Mouse (Mus musculus) lung, postnatal 36 days (tissue): ENCODE measurements around the gene Kcp.

ENCODE experiments used
- DNase-seq: peaks from one replicate; pipeline ENCODE4 v3.0.0; 2022; ENCODE audit warnings: mixed read lengths

Kcp gene

DNA sequence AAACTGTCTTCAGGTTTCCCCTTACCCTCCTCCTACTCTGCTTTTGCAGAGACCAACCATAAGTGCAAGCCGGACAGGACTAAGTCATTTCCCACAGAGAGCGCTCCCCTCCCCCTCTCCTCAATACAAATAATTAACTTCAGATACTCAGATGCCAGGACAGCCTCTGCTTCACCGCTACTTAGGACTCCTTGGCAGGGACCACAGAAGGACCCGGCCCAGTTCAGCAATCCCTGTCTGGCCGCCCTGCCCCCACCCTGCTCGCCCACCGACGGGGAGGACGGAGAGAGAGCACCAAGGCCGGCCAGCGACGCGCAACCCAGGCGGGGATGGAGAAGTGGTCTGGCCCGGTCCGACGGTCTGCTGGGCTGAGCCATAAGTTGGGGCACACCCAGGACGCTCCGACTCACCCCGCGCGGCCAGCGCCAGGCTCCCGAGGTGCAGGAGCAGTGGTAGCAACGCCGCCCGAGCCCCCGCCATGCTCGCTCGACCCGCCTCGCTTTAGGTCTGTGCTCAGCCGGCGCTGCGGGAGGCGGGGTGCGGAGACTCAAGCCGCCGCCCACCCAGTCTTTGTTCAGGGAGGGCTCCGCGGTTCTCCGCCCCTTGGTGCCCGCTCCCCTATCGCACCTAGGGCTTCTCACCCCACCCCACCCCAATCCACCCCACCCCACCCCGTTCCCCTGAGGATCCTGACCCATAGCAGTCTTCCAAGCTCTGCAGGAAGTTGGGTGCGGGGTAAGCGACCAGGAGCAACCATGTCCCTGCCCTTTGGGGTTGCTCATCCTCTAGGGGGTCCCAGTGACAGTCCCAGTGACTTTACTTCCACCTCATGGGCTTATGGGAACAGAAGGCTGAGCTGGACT, at the start of gene Kcp:
Gene Kcp, minus strand, starts transcription at position 506 of the 863 bp plus-strand sequence.
- no peak for DNase-seq

DNA sequence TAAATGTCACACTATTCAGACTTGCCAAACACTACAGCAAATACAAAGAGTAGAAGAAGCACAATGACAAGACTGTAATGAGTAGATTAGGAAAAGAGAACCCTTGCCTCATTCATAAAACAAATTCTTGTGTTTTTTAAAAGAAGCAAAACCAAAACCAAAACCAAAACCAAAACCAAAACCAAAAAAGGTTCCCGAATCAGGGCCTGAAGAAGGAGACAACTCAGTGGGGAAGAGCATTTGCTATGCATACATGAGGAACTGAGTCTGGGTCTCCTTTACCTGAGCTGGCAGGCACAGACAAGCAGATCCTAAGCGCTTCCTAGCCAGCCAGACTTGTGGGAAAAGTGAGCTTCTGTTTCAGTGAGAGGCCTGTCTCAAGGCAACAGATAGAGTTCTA, 49.4 kb upstream of the Kcp start:
- no peak for DNase-seq

DNA sequence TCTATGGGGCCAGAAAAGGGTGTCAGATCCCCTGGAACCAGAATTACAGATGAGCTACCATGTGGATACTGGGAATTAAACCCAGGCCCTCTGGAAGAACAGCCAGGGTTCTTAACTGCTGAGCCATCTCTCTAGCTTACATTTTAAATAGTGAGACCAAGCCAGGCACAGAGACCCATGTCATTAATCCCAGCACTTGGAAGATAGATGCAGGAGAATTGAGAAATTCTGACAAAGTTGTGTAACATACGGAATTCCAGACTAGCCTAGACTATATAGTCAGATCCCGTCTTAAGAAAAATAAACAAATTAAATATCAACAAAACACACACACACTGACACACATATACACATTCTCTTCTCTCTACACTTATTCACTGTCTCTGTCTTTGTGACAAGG, 44.8 kb upstream of the Kcp start:
- DNase-seq = no peak

DNA sequence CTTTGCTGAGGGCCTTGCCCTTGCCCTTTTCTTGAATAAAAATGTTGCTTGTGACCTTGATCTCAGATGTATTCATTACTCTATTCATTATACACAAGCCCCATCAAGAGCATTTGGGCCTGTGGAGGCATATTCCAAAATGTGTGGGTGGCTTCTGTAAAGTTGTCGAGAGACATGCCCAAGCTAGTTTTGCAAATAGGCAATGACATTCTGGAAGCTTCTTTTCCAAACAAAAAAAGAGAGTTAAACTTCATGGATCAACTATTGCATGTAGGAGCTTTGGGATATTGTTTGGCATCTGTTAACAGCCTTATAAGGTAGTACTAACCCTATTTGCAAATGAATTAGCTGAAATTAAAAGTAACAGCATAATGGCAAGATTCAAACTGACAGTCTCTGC, 40.3 kb upstream of the Kcp start:
- DNase-seq = no peak

DNA sequence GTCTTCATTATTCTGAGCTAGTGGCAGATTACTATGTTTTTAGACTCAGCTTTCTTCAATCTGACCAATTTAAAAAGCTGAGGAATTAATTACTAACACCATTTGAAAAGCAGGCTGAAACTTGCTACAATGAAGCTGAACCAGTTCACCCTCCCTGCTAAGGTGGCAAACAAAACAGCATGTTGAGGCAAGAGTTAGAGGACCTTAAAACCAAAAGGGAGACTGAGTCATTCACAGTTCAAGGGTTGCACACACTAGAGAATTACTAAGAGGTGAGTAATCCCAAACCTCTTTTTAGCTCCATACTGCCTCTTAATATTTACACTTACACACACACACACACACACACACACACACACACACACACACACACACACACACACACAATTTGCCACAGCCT, 39.8 kb upstream of the Kcp start:
- no peak for DNase-seq

DNA sequence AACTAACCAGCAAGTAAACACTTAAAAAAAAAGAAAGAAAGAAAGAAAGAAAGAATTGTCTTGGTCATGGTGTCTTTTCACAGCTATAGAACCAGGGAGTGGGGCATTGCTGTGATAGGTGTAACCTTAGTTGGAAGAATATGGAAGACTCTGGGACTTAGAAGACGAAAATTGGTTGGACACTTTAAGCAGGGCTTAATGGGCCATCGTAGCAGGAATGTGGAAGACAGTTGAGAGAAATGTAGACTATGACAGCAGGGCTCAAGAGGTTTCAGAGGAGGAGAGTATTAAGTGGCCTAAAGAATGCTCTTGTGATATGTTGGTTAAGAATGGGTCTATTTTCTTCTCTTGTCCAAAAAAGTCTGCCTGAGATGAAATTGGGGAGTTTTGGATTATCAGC, 37.9 kb upstream of the Kcp start:
- no peak for DNase-seq

DNA sequence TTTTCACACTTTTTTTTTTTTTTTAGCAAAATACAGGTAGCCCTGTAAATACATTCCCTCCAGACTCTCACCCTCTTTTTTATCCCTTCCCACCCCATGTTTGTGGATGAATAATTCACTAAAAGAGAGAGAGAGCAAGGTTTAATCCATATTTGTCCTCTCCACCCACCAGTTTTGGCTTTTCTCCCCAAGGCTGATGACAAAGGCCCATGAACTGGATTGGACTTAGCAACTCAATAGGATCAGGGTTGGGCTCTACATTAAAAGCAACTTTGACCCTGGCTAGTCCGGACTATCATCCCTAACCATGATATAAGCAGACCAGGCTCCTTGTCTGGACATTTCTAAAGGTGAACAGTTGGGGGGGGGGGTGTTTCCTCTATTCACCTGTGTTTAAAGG, 33.2 kb upstream of the Kcp start:
- no peak for DNase-seq

DNA sequence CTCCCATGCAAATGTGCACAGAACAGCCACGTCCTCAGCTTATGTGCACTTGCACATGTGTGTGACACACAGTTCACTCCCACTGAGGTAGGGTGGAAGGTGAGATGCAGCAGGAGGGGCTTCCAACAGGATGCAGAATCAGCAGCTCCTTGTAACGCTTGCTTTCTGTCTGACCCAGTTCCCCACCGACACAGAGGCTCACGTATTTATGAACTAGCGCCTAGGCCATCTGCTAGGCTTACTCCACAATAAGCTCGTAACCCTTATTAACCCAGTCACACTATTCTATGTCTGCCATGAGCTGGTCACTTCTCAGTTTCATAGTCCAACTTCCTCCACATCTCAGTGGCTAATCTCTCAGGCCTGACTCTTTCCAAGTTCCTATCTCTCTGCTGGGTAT, 32.5 kb upstream of the Kcp start:
- no peak for DNase-seq

DNA sequence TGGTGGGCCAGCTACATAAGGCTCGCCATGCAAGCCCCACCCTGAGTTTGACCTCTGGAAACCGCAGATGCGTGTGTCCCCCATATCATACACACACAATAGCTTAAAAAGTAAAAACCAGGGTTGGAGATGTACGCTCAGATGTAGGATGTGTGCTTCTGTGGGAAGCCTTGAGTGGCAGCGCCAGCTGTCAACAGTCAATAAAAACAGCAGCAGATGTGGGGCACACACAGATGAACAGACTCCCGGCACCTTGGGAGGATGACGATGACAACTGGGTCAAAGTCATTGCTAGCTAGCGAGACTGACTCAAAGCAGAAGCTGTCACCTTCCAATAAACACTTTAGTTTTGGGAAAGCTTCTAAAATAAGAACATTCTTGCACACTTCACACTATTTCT, 31.8 kb upstream of the Kcp start:
- no peak for DNase-seq

DNA sequence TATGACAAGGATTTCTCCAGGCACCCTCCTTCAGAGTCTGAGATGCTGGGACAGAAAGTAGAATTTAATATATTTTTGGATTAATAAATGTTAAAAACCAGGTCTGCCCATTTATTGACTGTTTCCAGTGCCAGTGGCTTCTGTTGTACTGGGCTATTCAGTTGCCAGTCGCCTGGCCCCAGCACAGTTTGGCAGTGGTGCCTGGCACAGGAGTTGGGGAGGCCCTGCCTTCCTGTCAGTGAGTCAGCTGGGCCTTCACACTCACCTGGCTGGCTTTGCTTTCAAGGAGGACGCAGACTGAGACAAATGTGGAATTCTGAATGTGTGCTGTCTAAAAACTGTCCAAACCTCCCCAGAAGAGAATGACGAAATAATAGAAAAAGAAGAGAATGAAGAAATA, 29.5 kb upstream of the Kcp start:
- no peak for DNase-seq

DNA sequence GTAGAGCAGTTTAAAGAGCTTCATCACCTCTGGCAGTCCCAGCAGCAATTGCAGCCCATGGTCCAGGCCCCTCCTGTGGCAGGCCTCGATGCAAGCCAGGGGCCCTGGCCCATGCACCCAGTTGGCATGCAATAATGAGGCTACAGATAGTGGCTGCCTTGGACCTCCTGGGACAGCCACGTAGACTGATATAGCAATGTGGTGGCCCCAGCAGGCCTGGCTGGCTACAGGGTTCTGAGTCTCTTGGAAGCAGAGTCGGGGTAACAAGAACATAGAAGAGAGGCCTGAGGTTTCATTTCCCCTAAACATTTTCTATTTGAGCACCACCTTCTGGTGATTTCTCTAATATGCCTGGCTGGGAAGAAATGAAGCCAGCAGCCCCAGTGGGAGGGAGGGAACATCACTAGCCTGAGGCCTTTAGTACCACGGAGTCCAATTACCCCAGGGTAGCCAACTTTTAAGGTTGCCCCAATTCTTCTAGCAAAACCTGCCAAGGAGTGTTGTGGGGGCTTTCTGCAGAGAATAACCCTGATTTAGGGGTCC, 29.0 kb upstream of the Kcp start:
- DNase-seq = peak; percentile 52

DNA sequence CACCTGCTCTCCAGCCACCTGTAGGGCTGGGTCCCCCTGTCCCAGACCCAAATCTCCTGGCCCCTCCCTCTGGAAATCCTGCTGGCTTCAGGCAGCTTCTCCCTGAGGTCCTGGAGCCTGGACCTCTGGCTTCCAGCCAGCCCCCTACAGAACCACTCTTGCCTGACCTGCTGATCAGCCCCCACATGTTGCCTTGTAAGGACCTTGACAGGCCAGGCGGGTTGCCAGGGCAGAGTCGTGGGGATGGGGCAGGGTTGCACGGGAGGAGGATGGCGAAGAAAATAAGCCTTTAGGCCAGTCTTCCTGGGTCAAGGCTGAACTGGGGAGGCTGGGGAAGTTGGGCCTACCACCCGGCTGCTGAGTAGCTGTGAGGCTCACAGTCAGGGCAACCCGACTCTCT, 27.6 kb upstream of the Kcp start:
- DNase-seq = peak; percentile 14

DNA sequence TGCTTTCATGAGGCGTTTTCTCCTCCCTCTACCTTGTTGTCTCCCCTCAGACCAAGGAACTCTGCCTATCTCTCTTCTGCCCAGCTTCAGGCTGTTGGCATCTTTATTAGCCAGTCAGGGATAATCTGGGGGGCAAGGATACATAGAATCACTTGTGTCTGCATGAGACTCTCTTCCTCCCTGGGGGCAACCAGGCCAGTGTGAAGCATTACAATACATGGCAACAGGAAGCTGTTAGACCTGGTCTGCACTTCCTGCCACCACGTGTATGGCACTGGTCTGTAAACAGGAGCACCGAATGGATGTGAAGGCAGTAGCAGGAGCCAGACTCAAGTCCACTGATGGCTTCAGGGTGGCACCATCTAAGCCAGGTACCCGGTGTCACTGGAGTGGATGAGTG, 22.3 kb upstream of the Kcp start:
- DNase-seq = no peak

DNA sequence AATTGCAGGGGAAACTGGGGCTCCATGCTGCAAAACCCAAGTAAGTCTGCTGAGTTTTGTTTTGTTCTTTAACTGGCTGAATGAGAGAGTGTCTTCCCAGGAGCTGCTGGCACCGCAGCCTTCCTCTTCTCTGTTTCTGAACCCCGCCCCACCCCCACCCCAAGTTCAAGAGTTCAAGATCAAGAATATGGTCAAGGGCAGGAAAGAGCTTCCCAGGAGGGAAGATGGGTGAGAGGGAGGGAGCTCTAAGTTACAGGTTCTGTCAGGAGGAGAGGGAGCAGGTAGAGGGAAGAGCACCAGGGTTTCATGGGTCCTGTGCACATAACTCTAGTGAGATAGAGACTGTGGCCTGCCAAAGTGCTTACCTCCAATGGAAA, 21.7 kb upstream of the Kcp start:
- DNase-seq = no peak

DNA sequence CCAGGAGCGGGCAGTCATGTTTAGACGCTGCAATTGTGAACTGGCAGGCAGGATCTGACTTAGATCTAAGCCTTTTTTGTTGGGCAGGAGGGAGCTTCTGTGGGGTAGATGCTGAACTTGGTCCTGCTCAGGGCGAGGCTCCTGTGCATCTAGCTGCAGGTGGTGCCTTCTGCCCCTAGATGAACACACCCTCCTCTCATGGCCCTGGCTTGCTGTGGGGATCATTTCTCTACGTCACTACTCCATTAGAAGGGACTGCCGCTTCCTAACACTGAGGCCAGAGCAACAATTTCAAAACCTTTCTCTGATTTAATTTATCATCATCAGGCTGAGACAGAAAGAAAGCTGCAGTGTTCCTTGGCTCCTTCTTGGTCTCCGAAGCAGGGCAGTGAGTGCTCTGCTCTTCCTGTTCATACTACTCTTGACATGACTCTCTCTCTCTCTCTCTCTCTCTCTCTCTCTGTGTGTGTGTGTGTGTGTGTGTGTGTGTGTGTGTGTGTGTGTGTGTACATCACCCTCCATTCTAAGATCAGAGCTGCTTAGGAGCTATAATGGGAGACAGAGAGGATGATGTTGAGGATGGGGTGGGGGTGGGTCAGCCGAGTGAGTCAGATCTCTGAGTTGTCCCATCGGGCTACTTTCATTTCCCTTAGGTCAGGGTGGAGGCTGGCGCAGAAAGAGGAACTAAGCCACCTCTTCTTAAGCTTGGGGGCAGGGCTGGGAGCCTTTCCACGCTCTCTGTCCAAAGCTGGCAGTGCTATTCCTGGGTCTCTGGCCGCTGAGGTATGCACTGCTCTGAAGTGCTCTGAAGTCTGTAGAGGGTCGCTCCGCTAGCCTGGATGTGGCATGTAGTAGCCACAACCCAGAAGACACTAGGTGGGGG, 21.1 kb upstream of the Kcp start:
- DNase-seq = peak; percentile 53

DNA sequence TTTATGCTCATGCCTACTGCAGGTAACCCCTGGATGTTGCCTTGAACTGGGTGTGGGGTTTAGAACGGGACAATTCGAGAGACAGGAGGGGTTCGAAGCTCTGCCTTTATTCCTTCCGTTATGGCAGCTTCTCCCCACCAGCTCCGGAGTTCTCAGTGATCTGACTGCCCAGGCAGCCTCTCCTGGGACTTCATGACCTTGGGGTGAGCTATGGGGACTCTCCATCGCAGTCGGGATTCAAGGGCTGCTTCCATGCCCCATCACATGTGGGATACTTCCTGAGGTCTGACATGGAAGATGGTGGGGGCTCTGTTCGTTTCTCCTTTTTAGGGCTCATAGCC, 20.4 kb upstream of the Kcp start:
- DNase-seq = no peak

DNA sequence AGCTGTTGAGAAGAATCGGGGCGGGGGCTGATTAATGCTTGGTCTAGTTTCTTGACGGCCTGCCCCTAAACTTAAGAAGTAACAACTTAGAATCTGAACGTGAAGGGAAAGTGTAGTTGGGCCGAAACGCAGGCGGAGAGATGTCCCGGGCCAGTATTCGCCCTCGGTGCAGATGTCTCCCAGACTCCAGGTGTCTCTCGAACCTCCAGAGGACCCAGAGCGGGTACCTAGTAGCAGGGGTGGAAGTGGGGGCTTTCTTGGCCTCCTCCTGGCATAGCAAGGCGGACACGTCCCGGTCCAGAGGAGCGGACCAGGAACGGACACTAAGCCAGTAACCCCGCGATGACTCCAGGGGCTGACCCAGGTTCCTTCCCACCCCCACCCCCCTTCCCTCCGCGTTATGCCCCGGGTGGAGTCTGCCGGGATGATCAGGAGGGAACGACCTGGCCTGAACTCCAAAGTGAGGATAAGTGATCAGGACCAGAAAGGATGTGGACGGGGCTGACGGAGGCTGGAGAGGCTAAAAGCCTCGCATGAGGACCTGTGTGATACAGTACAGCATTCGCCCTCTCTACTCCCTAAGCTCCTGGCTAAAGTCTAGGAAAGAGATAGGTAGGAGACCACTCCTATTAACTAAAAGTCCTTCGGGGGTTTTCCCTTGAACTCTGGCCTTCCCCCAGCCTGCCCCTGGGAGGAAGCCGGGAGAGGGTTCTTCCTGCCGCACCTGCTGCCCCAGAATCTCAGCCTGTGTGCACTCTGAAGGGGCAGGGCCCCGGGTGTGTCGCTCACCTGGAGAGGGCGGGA, 19.8 kb upstream of the Kcp start:
- DNase-seq = peak; percentile 27

DNA sequence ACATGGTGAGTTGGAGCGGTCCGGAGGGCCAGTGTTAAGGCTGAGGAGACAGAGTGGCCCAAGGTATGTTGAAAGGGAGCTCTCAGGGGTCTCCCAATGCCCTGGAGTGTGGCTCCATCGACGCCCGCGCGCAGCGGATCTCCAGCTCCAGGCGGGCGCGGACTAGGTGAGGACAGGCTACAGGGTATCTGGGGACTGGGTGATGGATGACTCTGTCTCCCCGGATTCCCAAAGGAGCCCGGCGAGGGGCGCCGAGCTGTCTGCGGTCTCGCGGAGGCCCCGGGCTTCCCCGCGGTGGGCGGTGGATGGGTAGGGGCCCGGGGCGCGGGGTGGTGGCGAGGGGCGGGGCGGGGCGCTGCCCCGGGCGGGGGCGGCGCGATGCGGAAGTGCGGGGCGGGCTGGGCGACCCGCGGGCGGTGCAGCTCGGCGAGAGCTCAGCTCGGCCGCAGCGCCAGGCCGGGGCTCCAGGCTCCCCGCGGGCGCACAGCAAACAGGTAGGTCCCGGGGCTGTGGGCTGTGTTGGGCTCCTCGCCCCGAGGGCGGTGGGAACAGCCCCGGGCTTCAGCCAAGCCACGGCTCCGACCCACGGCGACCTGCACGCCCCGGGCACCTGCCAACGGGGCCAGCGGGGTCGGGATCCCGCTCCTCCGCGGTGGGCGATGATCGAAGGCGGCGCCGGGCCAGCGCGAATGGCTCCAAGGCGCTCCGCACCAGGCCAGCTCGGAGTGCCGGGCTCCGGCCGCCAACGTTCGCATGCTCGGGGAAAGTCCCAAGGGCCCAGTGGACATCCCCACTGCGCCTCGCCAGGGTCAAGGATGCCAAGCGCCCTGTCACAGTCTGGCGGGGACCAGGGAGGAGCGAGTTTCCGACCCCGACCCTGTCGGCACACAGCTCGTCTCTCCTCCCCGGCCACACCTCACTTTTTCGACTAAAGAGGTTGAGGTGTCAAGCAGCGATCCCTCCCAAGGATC, 18.8 kb upstream of the Kcp start, which contains the start of gene Irf5:
Gene Irf5, plus strand, starts transcription at position 345 of the 971 bp plus-strand sequence.
- no peak for DNase-seq

DNA sequence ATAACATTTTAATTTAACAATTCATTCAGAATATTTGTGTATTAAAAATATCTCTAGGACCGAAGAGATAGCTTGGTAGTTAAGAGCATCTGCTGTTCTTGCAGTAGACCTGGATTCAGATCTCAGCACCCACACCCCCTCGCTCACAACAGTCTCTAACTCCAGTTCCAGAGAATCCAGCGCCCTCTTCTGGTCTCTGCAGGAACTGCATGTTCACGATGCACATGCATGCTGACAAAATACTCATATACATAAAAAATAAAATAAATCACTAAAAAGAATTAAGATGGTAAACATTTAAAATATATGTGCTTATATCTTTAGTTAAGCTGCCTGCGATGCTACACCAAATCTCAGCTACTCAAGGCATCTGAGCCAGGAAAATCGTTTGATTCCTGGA, 17.5 kb upstream of the Kcp start:
- DNase-seq = peak; percentile 42

DNA sequence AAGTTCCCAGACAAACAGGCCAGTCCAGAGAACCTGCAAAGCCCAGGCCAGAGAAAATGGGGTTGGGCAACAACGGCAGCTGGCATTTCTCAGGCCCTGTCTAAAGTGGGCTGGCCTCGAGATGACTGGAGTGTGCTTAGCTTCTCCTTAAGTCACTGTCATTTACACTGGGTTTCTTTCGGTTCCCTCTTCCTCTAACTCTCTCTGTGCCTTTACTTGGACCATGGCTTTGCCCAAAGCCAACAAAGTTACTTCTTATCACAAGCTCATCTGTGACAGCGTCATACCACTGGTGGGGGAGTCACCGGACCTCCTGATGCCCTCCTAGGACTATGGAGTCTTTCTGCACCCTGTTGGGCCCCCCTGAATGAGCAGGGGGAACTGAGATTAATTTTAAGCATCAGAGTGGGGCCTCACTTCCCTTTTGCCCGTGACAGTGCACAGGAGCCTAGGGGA, 16.3 kb upstream of the Kcp start:
- peak; percentile 69 for DNase-seq

DNA sequence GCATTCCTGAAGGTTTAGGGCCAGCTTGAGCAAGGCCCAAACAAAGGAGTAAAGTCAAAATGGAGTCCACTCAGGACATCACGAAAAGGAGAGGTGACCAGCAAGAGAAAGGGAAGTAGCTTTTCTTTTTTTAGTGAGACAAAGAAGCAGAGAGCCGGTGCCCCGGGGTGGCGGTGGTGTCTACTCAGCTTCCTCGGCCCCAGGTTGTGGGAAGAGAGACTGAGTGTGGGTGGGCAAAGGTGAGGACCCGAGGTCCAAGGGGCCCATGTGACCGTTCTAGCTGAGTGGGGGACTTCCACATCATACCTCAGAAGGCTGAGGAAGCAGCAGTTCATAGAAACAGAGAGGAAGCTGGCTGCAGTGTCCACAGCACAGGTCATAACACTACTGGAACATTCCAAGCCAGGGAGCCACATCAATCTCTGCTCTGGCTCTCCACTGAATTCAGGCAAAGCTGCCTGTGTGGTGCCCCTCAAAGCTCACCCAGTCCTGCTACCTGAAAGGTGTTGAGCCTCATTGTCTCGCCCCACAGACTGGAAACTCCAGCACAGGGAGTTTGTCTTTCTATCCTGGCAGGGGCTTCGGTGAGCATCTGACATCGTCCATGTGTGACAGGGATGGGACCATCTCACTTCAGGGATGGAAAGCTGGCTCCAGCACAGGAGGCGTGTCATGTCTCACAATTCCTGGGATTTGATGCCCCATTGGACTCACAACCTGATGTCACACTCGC, 15.7 kb upstream of the Kcp start:
- DNase-seq = no peak
